Mouse (Mus musculus) urinary bladder, postnatal 0 days (tissue): ENCODE data around the gene Cntn4. TPM values are rescaled to one million over a fixed set of nuclear protein-coding genes. Genes with fewer than 3 reads are reported as not detected.

Experiments used
- polyA plus RNA-seq: library from polyadenylated mRNA; unstranded; fragments of >200 nt; fragmentation: Nextera tagmentation; extraction: Ambion mirVana; gene quantifications from 2 replicates; pipeline ENCODE4 v1.2.1, GENCODE M21; 2015

Gene Cntn4
- polyA plus RNA-seq = 7.8 and 8.9 TPM in 2 replicates

GRCm38 (mm10) chr6:105677149-105678031, at the start of gene Cntn4:
Gene Cntn4 (plus strand): TSS chr6:105677660.

